Mouse (Mus musculus) Patski (cell line): ENCODE results near the gene Tssc4. TPM values are rescaled to one million over a fixed set of nuclear protein-coding genes. Genes with fewer than 3 reads are reported as not detected.

Source experiments
- ATAC-seq: fragments of 100-300 bp; one replicate; pipeline ENCODE4 v1.8.0; 2021
- CTCF ChIA-PET: fragments of 350-600 bp; sonication (Branson Sonifier 250); formaldehyde crosslinking; loops from one replicate; lab custom pipeline; 2022; ENCODE audit warnings: inconsistent platforms; lab: Charles Lee
- POLR2A ChIA-PET: fragments of 350-600 bp; sonication (Branson Sonifier 250); formaldehyde crosslinking; loops from one replicate; lab custom pipeline; 2022; ENCODE audit warnings: antibody characterized with exemption, inconsistent platforms; lab: Charles Lee
- DNase-seq: peaks from one replicate; pipeline ENCODE4 v3.0.0-alpha.2; 2011; ENCODE audit warnings: low read depth, low spot score
- H3K27me3 ChIP-seq: fragments of 371-371 bp; one replicate; pipeline ENCODE4 v1.5.1; 2021
- CTCF ChIP-seq: fragments of 100-300 bp; IDR thresholded peaks from one replicate; pipeline ENCODE4 v1.5.1; 2021
- in situ Hi-C: fragments of 300-500 bp; cut with MboI; formaldehyde crosslinking; loops from 3 replicates; pipeline ENCODE4 v1.11.1; 2018; ENCODE audit warnings: low pct_unique_long_range_greater_than_20kb, mixed read lengths
- polyA plus RNA-seq: library from polyadenylated mRNA; unstranded; gene quantifications from one replicate; pipeline ENCODE4 v1.2.3, GENCODE M21; 2021

Tssc4 gene
- polyA plus RNA-seq, 1 experiment from 2014 or later: 42.0 TPM

DNA sequence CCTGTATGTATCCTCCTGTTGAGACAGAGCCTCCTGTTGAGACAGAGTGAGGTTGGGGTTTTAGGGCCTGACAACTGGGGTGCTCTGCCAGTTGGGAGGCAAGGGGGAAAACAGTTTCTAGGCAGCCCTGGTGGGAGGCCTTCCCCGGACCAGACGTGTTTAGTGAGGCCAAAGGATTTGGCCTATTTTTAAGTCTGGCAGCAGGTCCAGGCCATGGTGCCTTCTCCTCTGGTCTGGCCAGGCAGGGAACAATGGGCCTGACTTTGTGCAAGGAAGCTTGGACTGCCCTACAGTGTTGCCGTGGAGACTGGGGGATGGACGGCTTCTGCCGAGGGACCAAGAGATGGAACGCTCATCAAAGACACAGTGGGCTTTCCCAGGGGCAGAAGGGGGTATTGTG, 4.8 kb upstream of the Tssc4 start:
- ChIA-PET CTCF (interaction anchor here (1.2 kb wide), 1 partner anchor 22 kb away, joined by 5 read pairs; no protein-coding TSS in a partner anchor), POLR2A (no interaction called here)
- in situ Hi-C loops: no loop called here
- DNase-seq: no peak
- no peaks in the 10 kb centered on the region for H3K27me3 ChIP-seq
- ATAC-seq: no peak
- no peak for TF ChIP-seq CTCF

DNA sequence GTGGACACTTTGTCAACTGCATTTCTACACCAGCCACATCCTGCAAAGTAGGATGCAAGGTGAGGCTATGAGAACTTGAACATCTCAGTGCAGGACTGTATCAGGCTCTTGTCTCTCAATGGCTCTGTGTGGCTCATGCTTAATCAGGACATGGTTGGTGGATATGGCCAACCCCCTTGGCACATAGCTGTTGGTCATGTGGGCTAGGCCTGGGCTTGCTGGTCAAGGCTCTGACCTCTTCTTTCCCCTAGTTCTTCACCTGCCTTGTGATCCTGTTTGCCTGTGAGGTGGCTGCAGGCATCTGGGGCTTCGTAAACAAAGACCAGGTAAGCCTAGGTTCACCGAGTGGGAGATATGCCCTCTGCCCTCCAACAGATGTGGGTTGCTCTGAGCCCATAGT, 3.4 kb upstream of the Tssc4 start:
- in situ Hi-C loops: no loop called here
- TF ChIP-seq CTCF: no peak

DNA sequence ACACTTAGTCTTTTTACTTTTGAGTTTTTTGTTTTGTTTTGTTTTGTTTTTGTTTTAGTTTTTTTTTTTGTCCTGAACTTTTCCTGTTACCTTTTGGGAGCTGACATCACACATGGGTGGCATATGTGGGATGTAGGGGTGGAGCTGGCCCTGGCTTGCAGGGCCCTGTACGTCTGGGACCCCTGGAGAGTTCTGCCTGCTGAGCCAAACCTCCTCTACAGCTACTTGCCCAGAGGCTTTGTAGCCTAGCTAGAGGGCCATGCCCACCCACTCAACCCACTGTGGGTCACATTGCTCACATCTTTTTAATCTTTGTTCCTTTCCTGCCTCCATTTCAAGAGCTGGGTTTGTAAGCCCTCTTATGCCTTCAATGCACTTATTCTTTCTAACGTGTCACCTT, 1.6 kb upstream of the Tssc4 start:
- ChIA-PET CTCF (interaction anchor here (0.9 to 1.7 kb wide), 5 partner anchors 8 to 59 kb away, joined by 3 to 5 read pairs (median 4); partner anchors contain the start of gene Cd81), POLR2A (interaction anchor here (0.8 to 2.2 kb wide), 3 partner anchors 8 to 60 kb away, joined by 6 to 12 read pairs (median 8); no protein-coding TSS in a partner anchor)
- no peak for ATAC-seq
- TF ChIP-seq CTCF: no peak
- in situ Hi-C loops: no loop called here
- no peaks in the 10 kb centered on the region for H3K27me3 ChIP-seq
- no peak for DNase-seq

More for the DNA sequence above, 3.4 kb upstream of the Tssc4 start:
- DNase-seq (no peak), ATAC-seq (no peak)
- POLR2A ChIA-PET: interaction anchor here (2.0 kb wide), 1 partner anchor 12 kb away, joined by 7 read pairs; the partner anchor contains the start of gene Cd81
- H3K27me3 ChIP-seq: no peaks in the 10 kb centered on the region
- CTCF ChIA-PET: no interaction called here

DNA sequence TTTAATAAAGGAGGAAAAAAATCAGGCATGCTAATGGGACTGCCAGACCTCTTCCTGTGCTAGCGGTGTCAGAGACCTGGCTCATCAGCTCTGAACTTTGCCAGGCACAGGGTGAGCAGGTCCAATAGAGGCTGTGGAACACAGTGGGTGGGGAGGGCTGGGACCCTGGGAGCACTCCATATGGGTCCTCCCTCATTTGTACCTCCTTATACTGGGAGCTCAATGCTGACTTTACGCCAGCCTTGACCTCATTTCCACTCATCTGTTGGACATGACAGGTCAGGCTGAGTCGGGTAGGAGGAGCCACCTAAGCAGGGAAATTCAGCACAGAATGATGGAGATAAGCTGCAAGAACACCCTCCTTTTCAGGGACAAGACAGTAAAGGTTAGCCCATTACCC, 1.2 kb upstream of the Tssc4 start:
- in situ Hi-C loops: no loop called here
- H3K27me3 ChIP-seq: no peaks in the 10 kb centered on the region
- POLR2A ChIA-PET: interaction anchor here (0.8 to 2.2 kb wide), 4 partner anchors 9 to 60 kb away, joined by 6 to 12 read pairs (median 7); no protein-coding TSS in a partner anchor
- no peak for DNase-seq
- CTCF ChIA-PET: interaction anchor here (0.9 to 1.7 kb wide), 4 partner anchors 9 to 55 kb away, joined by 3 to 4 read pairs (median 4); partner anchors contain the start of gene Cd81
- ATAC-seq: no peak
- TF ChIP-seq CTCF: no peak

DNA sequence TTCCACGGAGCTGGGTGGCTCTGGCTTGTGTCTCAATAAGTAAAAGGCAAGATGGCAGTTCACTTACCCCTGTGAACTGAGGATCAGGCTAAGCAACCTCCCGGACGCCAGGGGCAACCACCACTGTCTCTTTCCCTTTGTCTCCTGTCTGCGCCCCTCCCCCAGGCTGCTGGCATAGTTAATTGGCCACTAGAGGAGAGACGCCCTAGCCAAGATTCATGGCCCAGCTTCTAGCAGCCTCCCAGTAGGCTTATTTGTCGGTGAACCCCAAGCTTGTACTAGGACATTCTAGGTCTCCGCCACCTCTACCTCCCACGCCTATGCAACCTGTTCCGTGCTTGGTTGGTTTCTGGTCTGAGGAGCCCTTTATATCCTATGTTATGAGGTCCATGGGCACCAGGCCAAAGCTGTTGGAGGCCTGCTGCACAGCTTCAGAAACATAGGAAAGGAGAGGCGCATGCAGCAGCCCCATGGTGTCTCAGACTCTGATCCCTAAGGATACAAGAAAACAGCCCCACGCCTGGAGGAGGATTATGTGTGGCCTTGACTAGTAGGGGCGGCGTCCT, 650 bp upstream of the Tssc4 start:
- no peak for TF ChIP-seq CTCF
- CTCF ChIA-PET: interaction anchor here (0.9 to 1.6 kb wide), 2 partner anchors 18 to 55 kb away, joined by 3 to 4 read pairs; no protein-coding TSS in a partner anchor
- in situ Hi-C loops: no loop called here
- ATAC-seq (peak; percentile 10), DNase-seq (no peak)
- POLR2A ChIA-PET: interaction anchor here (1.1 to 2.2 kb wide), 3 partner anchors 9 to 60 kb away, joined by 6 to 12 read pairs (median 8); no protein-coding TSS in a partner anchor
- no peaks in the 10 kb centered on the region for H3K27me3 ChIP-seq

DNA sequence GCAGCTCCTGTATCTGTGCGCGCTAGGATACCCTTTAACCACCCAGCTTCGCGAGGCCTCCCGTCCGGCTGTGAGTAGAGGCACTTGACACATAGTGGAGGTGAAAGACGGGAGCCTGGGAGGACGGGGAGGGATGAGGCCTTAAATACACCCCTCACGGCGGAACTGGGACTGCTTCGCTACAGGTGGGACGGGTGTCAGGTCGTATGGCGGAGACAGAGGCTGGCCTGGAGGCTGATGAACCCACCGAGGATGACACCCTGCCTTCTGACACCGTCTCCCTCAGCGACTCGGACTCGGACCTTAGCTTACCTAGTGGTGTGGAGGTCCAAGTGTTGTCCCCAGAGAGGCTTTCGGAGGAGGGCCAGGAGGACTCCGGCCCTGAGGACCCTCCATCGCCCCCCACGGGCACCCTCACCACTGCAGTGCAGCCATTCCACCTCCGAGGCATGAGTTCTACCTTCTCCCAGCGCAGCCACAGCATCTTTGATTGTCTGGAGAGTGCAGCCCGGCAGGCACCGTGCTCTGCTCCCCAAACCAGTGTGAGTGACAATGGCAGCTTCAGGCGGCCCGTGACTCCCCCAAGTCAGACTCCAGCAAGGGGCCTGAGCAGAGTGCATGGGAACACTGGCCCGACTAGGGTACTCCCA, 827 bp downstream of the Tssc4 start:
- POLR2A ChIA-PET: interaction anchor here (0.8 to 1.9 kb wide), 3 partner anchors 14 to 62 kb away, joined by 4 to 15 read pairs (median 4); partner anchors contain the start of gene Cd81
- in situ Hi-C loops: no loop called here
- DNase-seq (no peak), ATAC-seq (no peak)
- H3K27me3 ChIP-seq: no peaks in the 10 kb centered on the region
- no peak for TF ChIP-seq CTCF
- CTCF ChIA-PET: interaction anchor here (2.1 to 4.6 kb wide), 2 partner anchors 16 to 62 kb away, joined by 5 to 18 read pairs; no protein-coding TSS in a partner anchor

DNA sequence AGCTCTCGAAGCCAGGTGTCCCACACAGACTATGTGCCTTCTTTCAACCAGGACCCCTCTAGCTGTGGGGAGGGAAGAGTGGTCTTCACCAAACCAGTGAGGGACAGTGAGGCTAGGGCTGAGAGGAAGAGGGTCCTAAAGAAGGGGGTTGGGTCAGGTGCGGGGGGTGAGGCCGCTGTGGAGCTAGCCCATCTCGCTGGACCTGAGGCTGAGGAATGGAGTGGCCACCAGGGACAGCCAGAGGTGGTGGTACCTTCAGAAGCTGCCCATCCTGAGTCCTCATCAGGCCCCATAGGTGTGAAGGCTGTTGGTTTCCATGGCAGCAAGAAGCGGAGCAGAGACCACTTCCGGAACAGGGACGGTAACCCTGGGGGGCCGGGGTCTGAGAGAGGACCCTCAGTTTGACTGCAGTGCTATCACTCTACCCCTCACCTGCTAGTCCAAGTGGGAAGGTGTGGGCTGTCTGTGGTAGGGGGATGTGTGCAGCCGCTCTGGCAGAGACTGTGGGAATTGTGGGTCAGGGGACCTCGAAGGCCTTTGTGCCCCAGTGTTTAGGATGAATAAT, 1.5 kb downstream of the Tssc4 start:
- ChIA-PET CTCF (interaction anchor here (0.8 to 4.6 kb wide), 3 partner anchors 16 to 63 kb away, joined by 3 to 18 read pairs (median 5); no protein-coding TSS in a partner anchor), POLR2A (interaction anchor here (0.7 to 1.9 kb wide), 2 partner anchors 18 to 62 kb away, joined by 3 to 15 read pairs; partner anchors contain the start of gene Cd81)
- ATAC-seq (no peak), DNase-seq (no peak)
- no peaks in the 10 kb centered on the region for H3K27me3 ChIP-seq
- TF ChIP-seq CTCF: no peak
- in situ Hi-C loops: no loop called here

DNA sequence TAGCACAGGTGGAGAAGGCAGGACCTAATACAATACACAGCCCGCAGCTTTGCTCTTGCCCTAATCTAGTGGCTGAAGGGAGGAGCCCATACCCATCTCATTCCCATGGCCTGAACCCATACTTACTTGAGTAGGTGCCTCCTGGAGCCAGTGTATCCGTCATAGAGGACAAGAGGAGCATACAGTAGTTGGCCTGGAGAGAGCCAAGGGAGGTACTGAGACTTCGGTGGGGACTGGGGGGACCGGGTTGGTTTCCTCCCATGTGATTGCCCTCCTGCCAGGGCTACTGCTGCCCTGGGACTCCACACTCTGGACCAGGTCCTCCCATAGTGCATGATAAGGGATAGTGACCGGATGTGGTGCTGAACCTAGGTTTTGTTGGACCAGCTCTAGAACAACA, 3.6 kb downstream of the Tssc4 start:
- in situ Hi-C loops: no loop called here
- no peak for TF ChIP-seq CTCF
- ATAC-seq (no peak), DNase-seq (no peak)
- no peaks in the 10 kb centered on the region for H3K27me3 ChIP-seq
- CTCF ChIA-PET: interaction anchor here (1.5 to 4.6 kb wide), 3 partner anchors 13 to 65 kb away, joined by 4 to 21 read pairs (median 18); no protein-coding TSS in a partner anchor
- POLR2A ChIA-PET: no interaction called here

DNA sequence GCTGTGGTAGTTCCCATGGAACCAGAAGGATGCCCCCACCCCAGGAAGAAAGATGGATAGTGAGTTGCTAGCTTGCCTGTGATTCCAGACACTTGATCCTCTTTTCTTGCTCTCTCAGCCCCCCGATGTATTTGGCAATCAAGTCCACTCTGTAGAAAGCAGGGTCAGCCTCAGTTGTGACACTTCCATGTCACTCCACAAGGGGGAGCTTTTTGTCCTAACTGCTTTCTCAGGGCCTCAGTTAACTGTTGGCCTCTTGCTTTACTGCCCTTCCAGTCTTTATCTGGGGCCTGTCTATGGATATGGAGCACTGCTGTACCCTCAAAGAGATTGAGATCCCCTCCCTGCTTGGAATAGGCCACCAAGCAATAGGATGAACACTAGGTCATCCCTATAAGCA, 4.0 kb downstream of the Tssc4 start:
- no peak for TF ChIP-seq CTCF
- CTCF ChIA-PET: interaction anchor here (1.5 to 4.6 kb wide), 3 partner anchors 12 to 65 kb away, joined by 4 to 21 read pairs (median 18); no protein-coding TSS in a partner anchor
- POLR2A ChIA-PET: interaction anchor here (0.6 kb wide), 1 partner anchor 64 kb away, joined by 3 read pairs; no protein-coding TSS in a partner anchor
- H3K27me3 ChIP-seq: no peaks in the 10 kb centered on the region
- in situ Hi-C loops: no loop called here
- DNase-seq (no peak), ATAC-seq (no peak)

DNA sequence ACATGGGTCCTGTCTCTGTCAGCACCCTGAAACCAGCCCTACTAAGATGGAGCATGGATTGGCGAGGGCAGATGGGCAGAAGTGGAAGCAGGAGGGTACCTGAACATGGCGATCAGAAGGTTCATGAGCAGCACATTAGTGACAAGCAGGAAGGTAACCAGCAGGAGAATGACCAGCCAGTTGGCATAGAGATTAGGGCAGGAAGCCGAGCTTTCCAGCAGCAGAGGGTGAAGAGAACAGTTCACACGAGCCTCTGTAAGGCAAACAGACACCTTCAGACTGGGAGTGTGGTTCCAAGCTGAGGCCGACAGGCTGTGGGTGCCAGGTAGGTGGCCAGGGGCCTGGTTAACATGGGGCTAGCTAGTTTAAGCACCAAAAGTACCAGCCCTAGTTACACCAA, 6.3 kb downstream of the Tssc4 start:
- in situ Hi-C loops: no loop called here
- H3K27me3 ChIP-seq: no peaks in the 10 kb centered on the region
- POLR2A ChIA-PET: interaction anchor here (1.4 kb wide), 1 partner anchor 68 kb away, joined by 3 read pairs; no protein-coding TSS in a partner anchor
- no peak for TF ChIP-seq CTCF
- ATAC-seq (no peak), DNase-seq (no peak)
- CTCF ChIA-PET: interaction anchor here (1.2 to 4.1 kb wide), 3 partner anchors 10 to 391 kb away, joined by 3 to 21 read pairs (median 7); no protein-coding TSS in a partner anchor
